Mouse (Mus musculus) heart, embryonic 15.5 days (tissue): ENCODE measurements around the gene Hip1. TPM values are rescaled to one million over a fixed set of nuclear protein-coding genes. Genes with fewer than 3 reads are reported as not detected.
A peak's percentile ranks its signal among the peaks of the same experiment; 100 is the strongest.

Source experiments
- ATAC-seq: fragments of 200-750 bp; cut with Nextera tagmentation; replicated peaks from 2 replicates; pipeline ENCODE4 v1.8.0; 2017; ENCODE audit warnings: low read depth, moderate TSS enrichment; ENCODE audit not compliant: insufficient number of reproducible peaks, insufficient read depth, low FRiP score
- H3K27ac ChIP-seq: fragments of 300-500 bp; sonication (generic); 2 replicates; pipeline ENCODE4 v1.5.1; 2015; ENCODE audit warnings: mild to moderate bottlenecking, inconsistent platforms
- H3K27me3 ChIP-seq: fragments of 300-500 bp; sonication (generic); 2 replicates; pipeline ENCODE4 v1.6.1; 2015; ENCODE audit warnings: inconsistent platforms
- H3K36me3 ChIP-seq: fragments of 300-500 bp; sonication (generic); 2 replicates; pipeline ENCODE4 v1.6.1; 2015; ENCODE audit warnings: mild to moderate bottlenecking, inconsistent platforms
- H3K4me1 ChIP-seq: fragments of 300-500 bp; sonication (generic); replicated peaks from 2 replicates; pipeline ENCODE4 v1.6.1; 2015; ENCODE audit warnings: inconsistent platforms
- H3K4me2 ChIP-seq: fragments of 300-500 bp; sonication (generic); 2 replicates; pipeline ENCODE4 v1.6.1; 2015; ENCODE audit warnings: inconsistent platforms, mild to moderate bottlenecking, moderate library complexity
- H3K4me3 ChIP-seq: fragments of 300-500 bp; sonication (generic); 2 replicates; pipeline ENCODE4 v1.5.1; 2015; ENCODE audit warnings: mild to moderate bottlenecking, inconsistent platforms
- H3K9ac ChIP-seq: fragments of 300-500 bp; sonication (generic); 2 replicates; pipeline ENCODE4 v1.6.1; 2015; ENCODE audit warnings: mild to moderate bottlenecking, inconsistent platforms
- H3K9me3 ChIP-seq: fragments of 300-500 bp; sonication (generic); replicated peaks from 2 replicates; pipeline ENCODE4 v1.6.1; 2016; ENCODE audit warnings: inconsistent platforms
- WGBS: fragments of 180-500 bp; shearing (Covaris S2); methylation state at CpG from one replicate; pipeline ENCODE4 v1.1.7; 2015; ENCODE audit warnings: mixed read lengths; 5-methylcytosine and 5-hydroxymethylcytosine counted together
- polyA plus RNA-seq: library from polyadenylated mRNA; unstranded; fragments of >200 nt; fragmentation: Nextera tagmentation; extraction: Ambion mirVana; gene quantifications from 2 replicates; pipeline ENCODE4 v1.2.1, GENCODE M21; 2015

Gene Hip1
- polyA plus RNA-seq = 20.6 and 25.7 TPM in 2 replicates

- H3K4me2 ChIP-seq = peak within 1 kb of the TSS; percentile 95
- peaks cover 11% of the 10 kb centered on the region for H3K4me1 ChIP-seq
- no peaks in the 10 kb centered on the region for H3K27me3 ChIP-seq
- under 1% methylated on average over 46 of the region's 46 CpGs for WGBS
- ATAC-seq = peak; percentile 99
- H3K27ac ChIP-seq = peak within 1 kb of the TSS; percentile 68
- no peaks in the 10 kb centered on the region for H3K9me3 ChIP-seq
- H3K9ac ChIP-seq = peak within 1 kb of the TSS; percentile 71
- H3K36me3 ChIP-seq = no peaks in the 10 kb centered on the region
- H3K4me3 ChIP-seq = peak within 1 kb of the TSS; percentile 77
These were observed at the start of gene Hip1 for GRCm38 (mm10) chr5:135544865-135545797. TSS of gene Hip1 (minus strand) at chr5:135545120.

GRCm38 (mm10) chr5:135589996-135590784 lies 45.3 kb upstream of the Hip1 start:
- WGBS = 77% methylated on average over 12 of the region's 12 CpGs
- H3K36me3 ChIP-seq = no peaks in the 10 kb centered on the region

GRCm38 (mm10) chr5:135587764-135588163 lies 42.8 kb upstream of the Hip1 start:
- H3K27ac ChIP-seq = no peak overlapping the region
- no peak overlapping the region for H3K4me3 ChIP-seq
- H3K9me3 ChIP-seq = no peaks in the 10 kb centered on the region; the same call in 1 of the 2 replicates
- H3K4me2 ChIP-seq = no peak overlapping the region
- no peak for ATAC-seq
- H3K9ac ChIP-seq = no peak overlapping the region
- no peaks in the 10 kb centered on the region for H3K27me3 ChIP-seq
- no peaks in the 10 kb centered on the region for H3K4me1 ChIP-seq
- H3K36me3 ChIP-seq = no peaks in the 10 kb centered on the region
- WGBS = 80% methylated on average over 4 of the region's 4 CpGs

More at GRCm38 (mm10) chr5:135589996-135590784, 45.3 kb upstream of the Hip1 start:
- H3K4me3 ChIP-seq = no peak overlapping the region
- no peaks in the 10 kb centered on the region; the same call in 1 of the 2 replicates for H3K9me3 ChIP-seq
- H3K27me3 ChIP-seq = no peaks in the 10 kb centered on the region
- ATAC-seq = no peak
- no peak overlapping the region for H3K4me2 ChIP-seq
- no peaks in the 10 kb centered on the region for H3K4me1 ChIP-seq
- no peak overlapping the region for H3K9ac ChIP-seq
- H3K27ac ChIP-seq = no peak overlapping the region

GRCm38 (mm10) chr5:135585691-135586090 lies 40.8 kb upstream of the Hip1 start:
- Histone ChIP-seq H3K27me3 (no peaks in the 10 kb centered on the region), H3K27ac (no peak overlapping the region), H3K4me2 (no peak overlapping the region), H3K9ac (no peak overlapping the region), H3K9me3 (no peaks in the 10 kb centered on the region), H3K4me1 (no peaks in the 10 kb centered on the region), H3K4me3 (no peak overlapping the region), H3K36me3 (no peaks in the 10 kb centered on the region)
- 86% methylated on average over 8 of the region's 8 CpGs for WGBS
- ATAC-seq = no peak

- 79% methylated on average over 4 of the region's 4 CpGs for WGBS
- Histone ChIP-seq H3K4me2 (no peak overlapping the region), H3K27ac (no peak overlapping the region), H3K27me3 (no peaks in the 10 kb centered on the region), H3K4me1 (no peaks in the 10 kb centered on the region), H3K4me3 (no peak overlapping the region), H3K36me3 (no peaks in the 10 kb centered on the region), H3K9me3 (no peaks in the 10 kb centered on the region), H3K9ac (no peak overlapping the region)
- ATAC-seq = no peak
These were observed 37.4 kb upstream of the Hip1 start for GRCm38 (mm10) chr5:135582330-135582729.

GRCm38 (mm10) chr5:135579331-135579751 lies 34.4 kb upstream of the Hip1 start:
- no peak overlapping the region for H3K9ac ChIP-seq

GRCm38 (mm10) chr5:135576055-135576454 lies 31.1 kb upstream of the Hip1 start:
- no peaks in the 10 kb centered on the region for H3K36me3 ChIP-seq
- no peaks in the 10 kb centered on the region for H3K9me3 ChIP-seq
- H3K4me2 ChIP-seq = no peak overlapping the region
- no peak for ATAC-seq
- no peaks in the 10 kb centered on the region; the same call in 1 of the 2 replicates for H3K27me3 ChIP-seq
- H3K27ac ChIP-seq = no peak overlapping the region
- no peaks in the 10 kb centered on the region for H3K4me1 ChIP-seq
- 54% methylated on average over 4 of the region's 4 CpGs for WGBS
- H3K4me3 ChIP-seq = no peak overlapping the region
- H3K9ac ChIP-seq = no peak overlapping the region

More at GRCm38 (mm10) chr5:135579331-135579751, 34.4 kb upstream of the Hip1 start:
- no peaks in the 10 kb centered on the region for H3K4me1 ChIP-seq
- WGBS = 76% methylated on average over 10 of the region's 10 CpGs
- no peak overlapping the region for H3K4me2 ChIP-seq
- no peaks in the 10 kb centered on the region for H3K36me3 ChIP-seq
- H3K4me3 ChIP-seq = no peak overlapping the region
- no peaks in the 10 kb centered on the region; the same call in 1 of the 2 replicates for H3K27me3 ChIP-seq
- H3K27ac ChIP-seq = no peak overlapping the region
- H3K9me3 ChIP-seq = no peaks in the 10 kb centered on the region
- no peak for ATAC-seq

GRCm38 (mm10) chr5:135573006-135573405 lies 28.1 kb upstream of the Hip1 start, which contains the start of gene Ccl24:
TSS of gene Ccl24 (minus strand) at chr5:135573049.
- Histone ChIP-seq H3K9me3 (no peaks in the 10 kb centered on the region), H3K9ac (no peak within 1 kb of the TSS), H3K36me3 (no peaks in the 10 kb centered on the region), H3K4me1 (no peaks in the 10 kb centered on the region), H3K4me2 (no peak within 1 kb of the TSS), H3K27ac (no peak within 1 kb of the TSS), H3K27me3 (no peaks in the 10 kb centered on the region; the same call in 1 of the 2 replicates), H3K4me3 (no peak within 1 kb of the TSS)
- no peak for ATAC-seq
- WGBS = 80% methylated on average over 6 of the region's 6 CpGs

GRCm38 (mm10) chr5:135568698-135569097 lies 23.8 kb upstream of the Hip1 start:
- Histone ChIP-seq H3K4me3 (no peak overlapping the region), H3K27me3 (no peaks in the 10 kb centered on the region), H3K9me3 (no peaks in the 10 kb centered on the region), H3K36me3 (no peaks in the 10 kb centered on the region), H3K9ac (no peak overlapping the region), H3K27ac (no peak overlapping the region), H3K4me1 (no peaks in the 10 kb centered on the region), H3K4me2 (no peak overlapping the region)
- 57% methylated on average over 6 of the region's 6 CpGs for WGBS
- ATAC-seq = no peak

GRCm38 (mm10) chr5:135567556-135568265 lies 22.8 kb upstream of the Hip1 start:
- no peaks in the 10 kb centered on the region for H3K9me3 ChIP-seq
- no peak overlapping the region for H3K4me3 ChIP-seq
- 68% methylated on average over 6 of the region's 6 CpGs for WGBS
- no peaks in the 10 kb centered on the region for H3K36me3 ChIP-seq
- no peak overlapping the region for H3K4me2 ChIP-seq
- no peak for ATAC-seq
- H3K4me1 ChIP-seq = no peaks in the 10 kb centered on the region
- H3K27me3 ChIP-seq = no peaks in the 10 kb centered on the region
- H3K9ac ChIP-seq = no peak overlapping the region
- no peak overlapping the region for H3K27ac ChIP-seq

- Histone ChIP-seq H3K27me3 (no peaks in the 10 kb centered on the region), H3K9me3 (no peaks in the 10 kb centered on the region), H3K9ac (no peak within 1 kb of the TSS), H3K4me1 (no peaks in the 10 kb centered on the region), H3K36me3 (no peaks in the 10 kb centered on the region), H3K4me3 (no peak within 1 kb of the TSS), H3K27ac (no peak within 1 kb of the TSS), H3K4me2 (no peak within 1 kb of the TSS)
- WGBS = 78% methylated on average over 3 of the region's 3 CpGs
- no peak for ATAC-seq
These were observed 18.5 kb upstream of the Hip1 start, which contains the start of gene Ccl26 for GRCm38 (mm10) chr5:135563469-135563868. TSS of gene Ccl26 (minus strand) at chr5:135563569.
